Mouse (Mus musculus): Measurements from ENCODE around the gene Phc3. TPM values are rescaled to one million over a fixed set of nuclear protein-coding genes. Genes with fewer than 3 reads are reported as not detected.

The Phc3 gene
- polyA plus RNA-seq, 1 experiment from 2014 or later, result 4.4 TPM

DNA sequence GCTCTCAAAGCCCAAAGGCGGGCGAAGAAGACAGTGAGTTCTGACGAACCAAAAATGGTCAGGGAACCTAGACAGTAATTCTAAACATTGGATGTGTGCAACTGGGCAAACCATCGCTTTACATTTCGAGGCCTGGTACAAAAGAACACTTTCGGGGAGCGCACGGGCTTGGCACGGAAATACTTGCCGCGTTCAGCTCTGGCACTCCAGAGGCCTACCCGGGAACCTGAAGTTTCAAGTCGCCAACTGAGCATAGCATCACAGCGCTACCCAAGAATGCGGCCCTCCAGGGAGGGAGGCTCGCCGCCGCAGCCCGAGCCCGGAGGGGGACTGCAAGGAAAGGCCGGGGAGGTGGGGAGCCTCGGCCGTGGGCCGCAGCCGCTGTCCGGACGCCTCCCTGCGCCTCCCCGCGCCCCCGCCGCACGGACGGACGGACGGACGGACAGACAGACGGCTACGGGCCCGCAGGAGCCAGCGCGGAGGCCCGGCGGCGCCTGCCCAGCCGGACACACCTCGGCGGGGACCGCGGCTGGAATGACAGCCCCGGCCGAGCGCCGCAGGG lies 603 bp downstream of the Phc3 start:
- H3K27me3 ChIP-seq (replicated peaks; ENCODE audit: insufficient read depth, low read length), result no peaks in the 10 kb centered on the region
- H3K4me2 ChIP-seq (replicated peaks; ENCODE audit: low read depth, low read length), result peak overlapping the region; percentile 72
- H3K9ac ChIP-seq (replicated peaks; ENCODE audit: low read depth), result peak overlapping the region; percentile 82
- ATAC-seq (peak; percentile 80), DNase-seq (ENCODE audit: low spot score) (peak; percentile 76)
- H3K27ac ChIP-seq (ENCODE audit: low read length), result peak overlapping the region; percentile 93
- peak overlapping the region; percentile 95 for H3K4me3 ChIP-seq (ENCODE audit: low read depth, low read length)
- no peaks in the 10 kb centered on the region for H3K9me3 ChIP-seq (ENCODE audit: low read length)
- TF ChIP-seq EP300 (IDR thresholded peaks at IDR 0.05) (no peak), CTCF (IDR thresholded peaks at IDR 0.05) (no peak)
- under 1% methylated on average over 35 of the region's 54 CpGs for WGBS
- no peaks in the 10 kb centered on the region for H3K4me1 ChIP-seq (ENCODE audit: insufficient read depth, low read depth, low read length)
- H3K36me3 ChIP-seq (ENCODE audit: insufficient read depth, low read length), result peaks cover 1% of the 10 kb centered on the region; the same call in 1 of the 2 replicates

DNA sequence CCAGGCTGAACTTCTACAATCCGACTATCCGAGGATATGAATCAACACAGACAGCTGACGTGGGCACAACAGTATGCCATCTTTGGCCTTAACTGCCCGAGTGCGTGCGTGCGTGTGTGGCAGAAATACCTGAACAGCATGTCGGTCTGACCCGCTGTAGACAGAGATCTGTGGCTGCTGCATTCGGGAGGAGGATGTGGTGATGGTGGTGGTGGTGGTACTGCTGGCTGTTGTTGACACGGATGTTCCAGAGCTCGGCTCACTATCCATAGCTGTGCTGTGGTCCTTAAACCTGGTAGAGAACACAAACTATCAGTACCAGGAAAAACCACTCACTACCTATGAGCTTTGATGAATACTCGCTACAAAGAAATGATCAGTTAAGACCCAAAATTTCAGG lies 3.6 kb downstream of the Phc3 start:
- no peak for TF ChIP-seq EP300 (IDR thresholded peaks at IDR 0.05)
- no peak for TF ChIP-seq CTCF (IDR thresholded peaks at IDR 0.05)
- 95% methylated on average over 13 of the region's 13 CpGs for WGBS
- Histone ChIP-seq H3K4me3 (ENCODE audit: low read depth, low read length) (no peak overlapping the region), H3K36me3 (ENCODE audit: insufficient read depth, low read length) (peaks cover 11% of the 10 kb centered on the region), H3K4me1 (ENCODE audit: insufficient read depth, low read depth, low read length) (no peaks in the 10 kb centered on the region), H3K27ac (ENCODE audit: low read length) (no peak overlapping the region), H3K9ac (replicated peaks; ENCODE audit: low read depth) (no peak overlapping the region), H3K27me3 (replicated peaks; ENCODE audit: insufficient read depth, low read length) (no peaks in the 10 kb centered on the region), H3K4me2 (replicated peaks; ENCODE audit: low read depth, low read length) (no peak overlapping the region), H3K9me3 (ENCODE audit: low read length) (no peaks in the 10 kb centered on the region)
- no peak for DNase-seq (ENCODE audit: low spot score)
- ATAC-seq, result no peak

DNA sequence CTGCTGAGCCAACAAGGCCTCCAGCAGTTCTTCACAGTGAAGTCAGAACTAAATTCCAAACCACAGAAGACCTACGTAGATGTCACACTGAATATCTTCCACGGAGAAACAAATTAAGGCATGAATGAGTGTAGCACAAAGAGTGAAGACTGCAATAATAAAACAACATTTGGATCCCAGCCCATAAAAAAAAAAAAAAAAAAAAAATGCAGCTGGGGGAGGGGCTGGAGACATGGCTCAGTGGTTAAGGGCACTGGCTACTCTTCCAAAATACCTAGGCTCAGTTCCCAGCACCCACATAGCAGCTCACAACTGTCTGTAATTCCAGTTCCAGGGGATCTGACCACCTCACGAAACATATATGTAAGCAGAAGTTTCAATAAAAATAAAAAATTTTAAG lies 5.0 kb downstream of the Phc3 start:
- Histone ChIP-seq H3K36me3 (ENCODE audit: insufficient read depth, low read length) (peaks cover 14% of the 10 kb centered on the region), H3K9ac (replicated peaks; ENCODE audit: low read depth) (no peak overlapping the region), H3K27ac (ENCODE audit: low read length) (no peak overlapping the region), H3K27me3 (replicated peaks; ENCODE audit: insufficient read depth, low read length) (no peaks in the 10 kb centered on the region), H3K9me3 (ENCODE audit: low read length) (no peaks in the 10 kb centered on the region), H3K4me2 (replicated peaks; ENCODE audit: low read depth, low read length) (no peak overlapping the region), H3K4me1 (ENCODE audit: insufficient read depth, low read depth, low read length) (no peaks in the 10 kb centered on the region), H3K4me3 (ENCODE audit: low read depth, low read length) (no peak overlapping the region)
- no peak for ATAC-seq
- TF ChIP-seq EP300 (IDR thresholded peaks at IDR 0.05) (no peak), CTCF (IDR thresholded peaks at IDR 0.05) (no peak)
- WGBS, result 89% methylated on average over 3 of the region's 3 CpGs
- no peak for DNase-seq (ENCODE audit: low spot score)

DNA sequence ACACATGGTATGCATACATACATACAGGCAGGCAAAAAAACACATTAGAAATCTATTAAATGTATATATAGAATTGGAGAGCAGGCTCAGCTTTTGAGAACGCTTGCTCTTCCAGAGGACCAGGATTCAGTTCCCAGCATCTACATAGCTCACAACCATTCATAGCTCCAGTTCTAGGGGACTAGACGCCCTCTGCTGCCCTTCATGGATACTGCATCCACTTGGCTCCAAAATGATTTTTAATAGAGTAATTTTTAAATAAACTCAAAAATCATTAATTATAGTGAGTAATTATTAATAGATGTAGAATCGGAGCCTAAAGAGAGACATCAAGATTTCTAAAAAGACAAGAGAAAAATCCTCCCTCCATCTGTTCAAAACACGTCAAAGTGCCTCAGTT lies 6.1 kb downstream of the Phc3 start:
- H3K9me3 ChIP-seq (ENCODE audit: low read length), result no peaks in the 10 kb centered on the region
- H3K27ac ChIP-seq (ENCODE audit: low read length), result no peak overlapping the region
- H3K9ac ChIP-seq (replicated peaks; ENCODE audit: low read depth), result no peak overlapping the region
- peaks cover 16% of the 10 kb centered on the region for H3K36me3 ChIP-seq (ENCODE audit: insufficient read depth, low read length)
- no peak for TF ChIP-seq EP300 (IDR thresholded peaks at IDR 0.05)
- TF ChIP-seq CTCF (IDR thresholded peaks at IDR 0.05), result peak; percentile 45
- no peak overlapping the region for H3K4me3 ChIP-seq (ENCODE audit: low read depth, low read length)
- H3K4me2 ChIP-seq (replicated peaks; ENCODE audit: low read depth, low read length), result no peak overlapping the region
- no peaks in the 10 kb centered on the region for H3K27me3 ChIP-seq (replicated peaks; ENCODE audit: insufficient read depth, low read length)
- ATAC-seq (no peak), DNase-seq (ENCODE audit: low spot score) (no peak)
- WGBS, result 92% methylated on average over 4 of the region's 4 CpGs
- no peaks in the 10 kb centered on the region for H3K4me1 ChIP-seq (ENCODE audit: insufficient read depth, low read depth, low read length)

DNA sequence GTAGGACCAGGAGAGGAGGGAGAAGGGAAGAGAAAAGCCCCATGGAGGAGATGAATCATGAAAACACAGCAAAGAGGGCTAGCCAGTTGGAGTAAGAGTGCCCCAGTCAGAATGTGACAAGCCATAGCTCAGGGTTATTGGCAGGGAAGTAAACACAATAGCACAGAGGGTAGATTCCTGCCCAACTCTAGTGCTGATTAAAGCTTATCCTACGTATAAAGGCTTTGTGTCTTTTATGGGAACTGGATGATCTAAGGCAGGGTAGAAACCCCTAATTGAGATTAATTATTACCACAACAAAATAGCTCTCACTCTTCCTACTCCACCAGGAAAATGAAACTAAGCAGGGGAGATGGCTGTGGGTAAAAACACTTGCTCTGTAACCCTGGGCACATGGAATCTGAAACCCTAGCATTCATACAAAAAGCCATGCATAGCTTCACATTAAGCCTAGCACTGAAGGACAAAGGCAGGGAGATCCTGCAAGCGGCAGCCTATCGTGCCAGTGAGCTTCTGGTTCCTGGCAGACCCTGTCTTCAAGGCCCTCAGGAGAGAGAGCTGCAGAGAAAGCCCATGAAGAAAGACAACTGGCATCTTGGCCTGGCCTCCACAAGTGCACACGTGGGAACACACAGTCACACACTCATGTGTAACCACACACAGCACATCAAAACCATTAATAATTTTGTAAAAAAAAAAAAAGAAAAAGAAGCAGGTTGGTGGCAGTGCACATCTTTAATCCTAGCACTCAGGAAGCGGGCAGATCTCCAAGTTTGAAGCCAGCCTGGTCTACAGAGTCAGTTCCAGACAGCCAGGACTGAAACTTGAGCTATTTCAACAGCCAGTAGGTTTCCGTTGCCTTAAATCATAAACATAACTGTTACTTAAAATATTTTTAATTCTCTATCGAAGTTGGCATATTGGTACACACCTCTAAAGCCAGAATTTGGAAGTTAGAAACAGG lies 9.1 kb downstream of the Phc3 start:
- H3K36me3 ChIP-seq (ENCODE audit: insufficient read depth, low read length), result peaks cover 27% of the 10 kb centered on the region
- no peak for ATAC-seq

DNA sequence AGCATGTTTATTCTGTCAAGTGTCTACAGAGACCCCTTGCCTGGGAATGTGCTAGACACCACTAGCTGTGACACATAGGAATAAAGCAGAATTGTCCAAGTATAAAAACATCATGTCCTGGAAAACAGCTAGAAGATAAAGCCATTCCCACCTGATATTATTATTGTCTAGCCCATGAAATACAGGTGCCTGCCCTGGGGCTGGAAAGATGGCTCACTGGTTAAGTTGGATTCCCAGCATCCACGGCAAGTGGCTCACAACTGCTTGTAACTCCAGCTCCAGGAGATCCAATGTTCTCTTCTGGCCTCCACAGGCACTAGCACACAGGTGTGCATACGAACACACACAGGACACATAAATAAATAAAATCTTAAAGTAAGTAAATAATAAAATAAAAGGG lies 10.5 kb downstream of the Phc3 start:
- no peak overlapping the region for H3K4me2 ChIP-seq (replicated peaks; ENCODE audit: low read depth, low read length)
- no peak overlapping the region for H3K9ac ChIP-seq (replicated peaks; ENCODE audit: low read depth)
- TF ChIP-seq CTCF (IDR thresholded peaks at IDR 0.05) (no peak), EP300 (IDR thresholded peaks at IDR 0.05) (no peak)
- DNase-seq (ENCODE audit: low spot score) (no peak), ATAC-seq (no peak)
- H3K36me3 ChIP-seq (ENCODE audit: insufficient read depth, low read length), result peaks cover 27% of the 10 kb centered on the region
- H3K4me3 ChIP-seq (ENCODE audit: low read depth, low read length), result no peak overlapping the region
- H3K27me3 ChIP-seq (replicated peaks; ENCODE audit: insufficient read depth, low read length), result no peaks in the 10 kb centered on the region
- 77% methylated on average over 2 of the region's 2 CpGs for WGBS
- no peaks in the 10 kb centered on the region for H3K4me1 ChIP-seq (ENCODE audit: insufficient read depth, low read depth, low read length)
- no peaks in the 10 kb centered on the region for H3K9me3 ChIP-seq (ENCODE audit: low read length)
- no peak overlapping the region for H3K27ac ChIP-seq (ENCODE audit: low read length)

More for the DNA sequence above, 9.1 kb downstream of the Phc3 start:
- no peaks in the 10 kb centered on the region for H3K4me1 ChIP-seq (ENCODE audit: insufficient read depth, low read depth, low read length)
- 78% methylated on average over 7 of the region's 7 CpGs for WGBS
- no peak overlapping the region for H3K9ac ChIP-seq (replicated peaks; ENCODE audit: low read depth)
- H3K27me3 ChIP-seq (replicated peaks; ENCODE audit: insufficient read depth, low read length), result no peaks in the 10 kb centered on the region
- no peak overlapping the region for H3K27ac ChIP-seq (ENCODE audit: low read length)
- no peaks in the 10 kb centered on the region for H3K9me3 ChIP-seq (ENCODE audit: low read length)
- TF ChIP-seq EP300 (IDR thresholded peaks at IDR 0.05), result no peak
- no peak for TF ChIP-seq CTCF (IDR thresholded peaks at IDR 0.05)
- H3K4me2 ChIP-seq (replicated peaks; ENCODE audit: low read depth, low read length), result no peak overlapping the region
- H3K4me3 ChIP-seq (ENCODE audit: low read depth, low read length), result no peak overlapping the region
- no peak for DNase-seq (ENCODE audit: low spot score)

Measured in lung, postnatal 0 days (tissue).